Mouse (Mus musculus): ENCODE data around the gene Smyd4. TPM values are rescaled to one million over a fixed set of nuclear protein-coding genes. Genes with fewer than 3 reads are reported as not detected.

Gene Smyd4
- polyA plus RNA-seq, 1 experiment = 0.67 TPM

- TF ChIP-seq GATA1 (IDR thresholded peaks at IDR 0.05; ENCODE audit: low read length) = no peak
Observed at GRCm38 (mm10) chr11:75453991-75454930, 106.0 kb downstream of the Smyd4 start, which contains the start of gene Wdr81. TSS of gene Wdr81 (minus strand) at chr11:75454717.

Other genes starting within 250 kb of the Smyd4 start
- gene Hic1, start 178.9 kb upstream of the Smyd4 start, polyA plus RNA-seq (2012) = 0.45 and 0.46 TPM in 2 replicates
- gene Ovca2, start 169.6 kb upstream of the Smyd4 start, polyA plus RNA-seq (2012) = 1.7 and 3.0 TPM in 2 replicates
- 72.3 and 95.6 TPM in 2 replicates for gene Dph1, start 157.2 kb upstream of the Smyd4 start, polyA plus RNA-seq (2012)
- gene Rtn4rl1, start 154.7 kb upstream of the Smyd4 start, polyA plus RNA-seq (2012) = 0.02 and 0.04 TPM in 2 replicates
- 104 and 153 TPM in 2 replicates for gene Rpa1, start 109 bp upstream of the Smyd4 start, polyA plus RNA-seq (2012)
- gene Serpinf1, start 74.3 kb downstream of the Smyd4 start, polyA plus RNA-seq (2012) = not detected in 2 replicates
- gene Serpinf2, start 91.2 kb downstream of the Smyd4 start, polyA plus RNA-seq (2012) = 0.05 TPM in 1 of 2 replicates, not detected in the other
- gene Wdr81, start 106.3 kb downstream of the Smyd4 start, polyA plus RNA-seq (2012) = 23.4 and 24.8 TPM in 2 replicates
- gene Tlcd2, start 113.3 kb downstream of the Smyd4 start, polyA plus RNA-seq (2012) = not detected in 2 replicates
- 57.7 and 84.3 TPM in 2 replicates for gene Prpf8, start 138.4 kb downstream of the Smyd4 start, polyA plus RNA-seq (2012)
- 0.30 and 0.37 TPM in 2 replicates for gene Rilp, start 161.7 kb downstream of the Smyd4 start, polyA plus RNA-seq (2012)
- 0.03 and 0.04 TPM in 2 replicates for gene Scarf1, start 165.1 kb downstream of the Smyd4 start, polyA plus RNA-seq (2012)
- gene Slc43a2, start 183.3 kb downstream of the Smyd4 start, polyA plus RNA-seq (2012) = 5.1 and 6.5 TPM in 2 replicates
- 36.7 and 46.7 TPM in 2 replicates for gene Pitpna, start 239.7 kb downstream of the Smyd4 start, polyA plus RNA-seq (2012)

All from G1E-ER4 (cell line).